Mouse (Mus musculus) E14TG2a.4 (cell line): Measurements from ENCODE around the gene Tesc.

Experiments
- H3K27me3 ChIP-seq: 2 replicates; pipeline ENCODE4 v1.6.1; 2014; ENCODE audit warnings: low read length, control low read depth; ENCODE audit not compliant: insufficient read depth
- H3K36me3 ChIP-seq: 2 replicates; pipeline ENCODE4 v1.6.1; 2014; ENCODE audit warnings: low read length, control low read depth; ENCODE audit not compliant: insufficient read depth
- H3K4me1 ChIP-seq: replicated peaks from 2 replicates; pipeline ENCODE4 v1.6.1; 2014; ENCODE audit warnings: low read depth, low read length, control low read depth
- H3K4me3 ChIP-seq: replicated peaks from 2 replicates; pipeline ENCODE4 v1.5.1; 2014; ENCODE audit warnings: mild to moderate bottlenecking, low read length
- H3K9me3 ChIP-seq: 2 replicates; pipeline ENCODE4 v1.6.1; 2014; ENCODE audit warnings: low read length, control low read depth
- CTCF ChIP-seq: conservative IDR thresholded peaks from 2 replicates; pipeline ENCODE4 v1.5.1; 2014; ENCODE audit warnings: low read length
- NANOG ChIP-seq: IDR thresholded peaks from 2 replicates; pipeline ENCODE4 v1.6.1; 2014; ENCODE audit warnings: borderline replicate concordance, low read length, mixed read lengths
- POU5F1 ChIP-seq: IDR thresholded peaks from 2 replicates; pipeline ENCODE4 v1.6.1; 2014; ENCODE audit warnings: low read length, borderline replicate concordance

The Tesc gene

GRCm38 (mm10) chr5:118065516-118066255 lies 38.1 kb downstream of the Tesc start:
- H3K9me3 ChIP-seq = no peaks in the 10 kb centered on the region
- H3K36me3 ChIP-seq = peaks cover 61% of the 10 kb centered on the region
- TF ChIP-seq NANOG = no peak
- TF ChIP-seq CTCF = no peak
- no peak for TF ChIP-seq POU5F1
- no peak overlapping the region for H3K4me3 ChIP-seq
- H3K27me3 ChIP-seq = no peaks in the 10 kb centered on the region
- H3K4me1 ChIP-seq = peaks cover 36% of the 10 kb centered on the region

DNA sequence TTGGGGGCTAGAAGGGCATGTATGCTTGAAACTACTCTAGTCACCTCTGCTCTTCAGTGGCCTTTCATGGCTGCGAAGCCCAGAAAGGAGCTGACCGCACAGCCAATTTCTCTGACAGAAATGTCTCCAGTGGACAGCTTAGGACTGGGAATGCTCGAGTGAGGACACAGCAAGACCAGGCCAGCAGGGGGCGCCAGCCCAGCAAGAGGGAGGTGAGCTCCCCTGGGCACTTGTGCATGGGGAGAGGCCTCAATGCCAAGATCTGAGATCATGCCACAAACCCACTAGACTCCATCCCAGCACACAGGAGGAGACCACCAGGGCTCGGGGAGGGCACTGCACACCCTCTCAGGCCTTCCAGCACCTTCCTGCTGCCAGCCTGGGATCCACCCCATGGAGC lies 39.3 kb downstream of the Tesc start:
- TF ChIP-seq NANOG = no peak
- TF ChIP-seq CTCF = peak; percentile 74
- Histone ChIP-seq H3K27me3 (no peaks in the 10 kb centered on the region), H3K9me3 (no peaks in the 10 kb centered on the region), H3K36me3 (peaks cover 69% of the 10 kb centered on the region), H3K4me1 (peaks cover 32% of the 10 kb centered on the region), H3K4me3 (no peak overlapping the region)

- Histone ChIP-seq H3K36me3 (peaks cover 76% of the 10 kb centered on the region), H3K4me1 (peaks cover 32% of the 10 kb centered on the region), H3K9me3 (no peaks in the 10 kb centered on the region), H3K27me3 (no peaks in the 10 kb centered on the region), H3K4me3 (no peak overlapping the region)
- TF ChIP-seq POU5F1 (no peak), NANOG (no peak), CTCF (no peak)
Observed at GRCm38 (mm10) chr5:118067572-118067971, 40.0 kb downstream of the Tesc start.

DNA sequence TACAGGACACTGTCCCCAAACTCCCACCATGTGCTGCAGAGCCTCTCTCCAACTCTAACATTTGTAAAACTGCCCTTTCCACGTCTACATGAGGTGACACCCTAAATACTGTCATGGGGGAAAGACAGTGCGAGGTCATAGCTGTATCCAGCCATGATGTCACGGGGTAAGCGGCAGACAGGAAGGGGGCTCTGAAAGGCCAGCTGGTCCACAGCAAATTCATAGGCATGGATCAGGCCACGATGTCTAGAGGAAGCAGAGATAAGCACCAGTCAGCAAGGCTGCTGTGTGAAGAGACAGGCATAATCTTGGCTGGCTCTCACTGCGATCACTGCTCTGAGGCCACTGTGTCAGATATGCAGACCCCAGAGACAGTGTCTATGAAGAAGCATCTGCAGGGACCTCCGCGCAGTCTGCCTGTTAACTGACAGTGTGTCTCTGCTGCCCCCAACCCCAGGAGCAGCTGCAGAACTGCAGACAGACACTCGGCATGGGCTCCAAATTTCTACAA lies 40.5 kb downstream of the Tesc start:
- Histone ChIP-seq H3K36me3 (peaks cover 81% of the 10 kb centered on the region), H3K4me1 (peaks cover 32% of the 10 kb centered on the region), H3K9me3 (no peaks in the 10 kb centered on the region), H3K4me3 (no peak overlapping the region), H3K27me3 (no peaks in the 10 kb centered on the region)
- TF ChIP-seq CTCF (no peak), POU5F1 (no peak), NANOG (no peak)

- peak; percentile 69 for TF ChIP-seq CTCF
- no peak for TF ChIP-seq NANOG
- no peak overlapping the region for H3K4me3 ChIP-seq
- H3K27me3 ChIP-seq = no peaks in the 10 kb centered on the region
- no peaks in the 10 kb centered on the region for H3K9me3 ChIP-seq
- peaks cover 90% of the 10 kb centered on the region for H3K36me3 ChIP-seq
- H3K4me1 ChIP-seq = peaks cover 33% of the 10 kb centered on the region
Observed at GRCm38 (mm10) chr5:118069315-118069714, 41.8 kb downstream of the Tesc start.

GRCm38 (mm10) chr5:118071766-118072165 lies 44.2 kb downstream of the Tesc start:
- no peaks in the 10 kb centered on the region for H3K27me3 ChIP-seq
- peaks cover 37% of the 10 kb centered on the region for H3K4me1 ChIP-seq
- peaks cover 94% of the 10 kb centered on the region for H3K36me3 ChIP-seq
- TF ChIP-seq CTCF (no peak), POU5F1 (no peak), NANOG (no peak)
- no peak overlapping the region for H3K4me3 ChIP-seq
- H3K9me3 ChIP-seq = no peaks in the 10 kb centered on the region

DNA sequence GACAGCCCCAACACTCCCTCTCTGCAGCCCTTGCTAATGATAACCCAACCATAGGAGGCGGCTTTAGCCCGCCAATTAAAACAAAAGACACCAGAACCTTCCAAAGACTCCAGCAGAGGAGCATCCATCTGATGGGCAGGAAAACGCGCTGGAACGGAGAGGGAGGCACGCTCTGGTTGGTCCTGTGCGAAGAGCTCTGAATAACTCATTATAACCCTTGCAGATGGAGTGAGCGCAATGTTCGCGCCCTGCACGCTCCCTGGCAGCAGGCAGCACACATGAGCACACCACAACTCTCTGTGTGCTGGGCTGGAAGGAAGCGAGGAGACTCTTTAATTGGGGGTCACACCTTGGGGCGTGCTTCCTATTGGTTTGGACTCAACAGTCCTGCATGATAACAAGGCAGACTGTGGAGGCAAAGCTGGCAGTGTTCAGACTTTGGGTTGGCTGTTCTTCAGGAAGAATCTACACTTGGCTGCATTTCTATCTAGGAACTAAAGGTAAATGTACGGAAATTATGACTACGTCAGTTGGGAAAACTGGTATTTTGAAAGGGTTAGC lies 45.8 kb downstream of the Tesc start:
- peaks cover 24% of the 10 kb centered on the region for H3K4me1 ChIP-seq

DNA sequence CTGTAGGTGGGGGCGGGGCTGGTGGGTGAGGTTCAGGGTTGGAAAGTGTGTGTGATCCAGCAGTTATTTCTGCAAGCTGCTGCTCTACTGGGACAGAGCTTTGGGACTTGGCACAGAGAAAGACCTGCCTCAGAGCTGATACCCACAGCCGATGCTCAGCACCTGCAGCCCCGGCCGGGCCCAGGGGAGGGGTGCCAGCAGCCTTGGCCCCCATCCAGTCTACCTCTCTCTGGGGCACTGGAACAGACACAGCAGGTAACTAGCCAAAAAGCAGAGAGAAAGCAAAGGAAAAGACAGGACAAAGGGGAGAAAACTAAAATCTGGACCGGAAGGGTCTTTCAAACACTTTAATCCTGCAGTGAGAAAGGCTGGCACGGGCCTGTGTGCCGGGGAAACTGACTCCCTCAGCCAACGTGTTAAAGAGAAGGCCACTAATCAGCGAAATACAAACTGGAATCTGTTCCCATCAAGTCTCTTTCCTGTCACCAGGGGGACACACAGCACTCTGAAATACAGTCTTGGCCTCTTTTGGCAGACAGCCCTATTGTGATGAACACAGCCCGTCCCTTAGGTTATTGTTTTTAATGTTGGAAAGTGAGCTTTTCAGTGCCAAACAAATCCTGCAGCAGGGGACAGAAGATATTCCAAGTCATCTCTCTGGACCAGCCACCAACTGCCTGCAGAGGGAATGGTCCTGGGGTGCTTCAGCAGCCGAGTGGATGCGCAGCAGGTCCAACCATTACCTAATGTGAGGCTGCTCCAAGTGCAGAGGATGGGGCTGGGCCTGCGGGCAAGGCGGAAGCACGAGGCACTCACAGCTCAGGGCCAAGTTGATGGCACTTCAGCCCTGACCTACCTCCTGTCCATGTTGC lies 49.4 kb downstream of the Tesc start:
- no peak for TF ChIP-seq POU5F1
- no peak for TF ChIP-seq CTCF
- TF ChIP-seq NANOG = no peak
- no peaks in the 10 kb centered on the region for H3K27me3 ChIP-seq
- peaks cover 10% of the 10 kb centered on the region; the same call in 1 of the 2 replicates for H3K4me1 ChIP-seq
- H3K4me3 ChIP-seq = no peak overlapping the region
- peaks cover 89% of the 10 kb centered on the region for H3K36me3 ChIP-seq
- H3K9me3 ChIP-seq = no peaks in the 10 kb centered on the region

More for the DNA sequence above, 45.8 kb downstream of the Tesc start:
- H3K4me3 ChIP-seq = no peak overlapping the region
- no peaks in the 10 kb centered on the region for H3K9me3 ChIP-seq
- peaks cover 91% of the 10 kb centered on the region for H3K36me3 ChIP-seq
- H3K27me3 ChIP-seq = no peaks in the 10 kb centered on the region
- TF ChIP-seq POU5F1 (no peak), NANOG (no peak), CTCF (no peak)
